ENCODE assay signal across 11 mouse cellular contexts in genomic region chr12:112595626-112596025, GRCm38 (mm10). TPM values are rescaled to one million over a fixed set of nuclear protein-coding genes. Genes with fewer than 3 reads are reported as not detected.
A peak's percentile ranks its signal among the peaks of the same experiment; 100 is the strongest.
DNase-seq lines count a peak whose midpoint lies in the region; ATAC-seq lines count a peak whose summit lies in the region.
"Had no signal": no experiment of that assay in that cellular context is flagged by ENCODE, and none has a peak within 500 bp of the region (broad histone marks: within the 10 kb centered on the region; RNA-seq: fewer than 3 reads in every experiment).

No protein-coding gene starts in this region.

- no peaks in the 10 kb centered on the region for H3K9me3 ChIP-seq in forebrain, embryonic 15.5 days
- H3K9me3 ChIP-seq in forebrain, embryonic 16.5 days (ENCODE audit: control insufficient read depth, low read length) = no peaks in the 10 kb centered on the region

- H3K4me3 ChIP-seq in forebrain, embryonic 15.5 days = no peak overlapping the region
- H3K4me3 ChIP-seq in forebrain, embryonic 16.5 days (replicated peaks; ENCODE audit: low read length) = no peak overlapping the region

- no peaks in the 10 kb centered on the region for H3K36me3 ChIP-seq in forebrain, embryonic 15.5 days
- H3K36me3 ChIP-seq in forebrain, embryonic 16.5 days (ENCODE audit: control insufficient read depth, insufficient read depth) = no peaks in the 10 kb centered on the region

- H3K27ac ChIP-seq in forebrain, embryonic 15.5 days (replicated peaks) = peak overlapping the region; percentile 39
- no peak overlapping the region for H3K27ac ChIP-seq in forebrain, embryonic 16.5 days (ENCODE audit: low read length)

- no peaks in the 10 kb centered on the region for H3K27me3 ChIP-seq in forebrain, embryonic 15.5 days
- no peaks in the 10 kb centered on the region for H3K27me3 ChIP-seq in forebrain, embryonic 16.5 days (replicated peaks; ENCODE audit: control insufficient read depth, insufficient read depth, low read length)
- H3K27me3 ChIP-seq: CH12.LX had no signal

- peak; percentile 72 for DNase-seq in urinary bladder, postnatal 14 days (ENCODE audit: low spot score)
- DNase-seq in urinary bladder, adult 2 months (ENCODE audit: low spot score) = no peak
- peak; percentile 44 to 76 for DNase-seq in heart, adult 18-20 months
- peak; percentile 55 to 72 for DNase-seq in urinary bladder, postnatal 36 days (ENCODE audit: low spot score in 2 of 2)
- DNase-seq in thymus, postnatal 10 days (ENCODE audit: low spot score in 2 of 2) = no peak
- DNase-seq: lung, adult 18-20 months; thymus, postnatal 36 days had no signal

- peaks cover 36% of the 10 kb centered on the region for H3K4me1 ChIP-seq in forebrain, embryonic 15.5 days
- H3K4me1 ChIP-seq in forebrain, embryonic 16.5 days (replicated peaks; ENCODE audit: control insufficient read depth, insufficient read depth, low read length) = peaks cover 27% of the 10 kb centered on the region

- no peak for ATAC-seq in forebrain, embryonic 15.5 days (replicated peaks)
- ATAC-seq in forebrain, embryonic 16.5 days = no peak
- no peak for ATAC-seq in granulocyte monocyte progenitor cell, adult 5-6 weeks (replicated peaks; ENCODE audit: poor library complexity, severe bottlenecking)

- no peak overlapping the region for H3K9ac ChIP-seq in forebrain, embryonic 15.5 days (replicated peaks)
- H3K9ac ChIP-seq in forebrain, embryonic 16.5 days (replicated peaks; ENCODE audit: low read depth, low read length) = no peak overlapping the region

- 69% methylated on average over 4 of the region's 4 CpGs for WGBS in forebrain, embryonic 15.5 days
- 72% methylated on average over 4 of the region's 4 CpGs for WGBS in forebrain, embryonic 16.5 days

- no peak overlapping the region for H3K4me2 ChIP-seq in forebrain, embryonic 15.5 days (replicated peaks)
- no peak overlapping the region for H3K4me2 ChIP-seq in forebrain, embryonic 16.5 days (ENCODE audit: low read length)

RNA-seq across cellular contexts. Expression of gene Inf2, which starts 7.0 kb away (rescaled TPM):
- 3.0 and 3.9 TPM in 2 replicates for polyA plus RNA-seq in forebrain, embryonic 15.5 days (2015; fragmentation: Nextera tagmentation; extraction: Ambion mirVana)
- 2.6 TPM in 2 replicates for polyA plus RNA-seq in forebrain, embryonic 16.5 days (2015; fragmentation: Nextera tagmentation; extraction: Ambion mirVana)
- 37.4 and 52.8 TPM in 2 replicates for polyA plus RNA-seq in urinary bladder, adult 2 months (2012; rRNA removed)
- 10 to 100 TPM; 11.9 to 17.2 TPM for total RNA-seq in heart, adult 18-20 months (2021)
- total RNA-seq in granulocyte monocyte progenitor cell, adult 5-6 weeks (2014; fragmentation: Nextera tagmentation) = 18.1 and 23.3 TPM in 2 replicates
- 3.6 and 7.8 TPM in 2 replicates for total RNA-seq in granulocyte monocyte progenitor cell, adult 5-6 weeks (2017)

RNA-seq across cellular contexts. Expression of gene Adssl1, which starts 24.2 kb away (rescaled TPM):
- polyA plus RNA-seq in forebrain, embryonic 15.5 days (2015; fragmentation: Nextera tagmentation; extraction: Ambion mirVana) = 2.0 and 2.2 TPM in 2 replicates
- 1.8 and 2.4 TPM in 2 replicates for polyA plus RNA-seq in forebrain, embryonic 16.5 days (2015; fragmentation: Nextera tagmentation; extraction: Ambion mirVana)
- polyA plus RNA-seq in urinary bladder, adult 2 months (2012; rRNA removed) = 19.5 and 26.9 TPM in 2 replicates
- 100 to 1,000 TPM; 192 to 206 TPM for total RNA-seq in heart, adult 18-20 months (2021)
- total RNA-seq in granulocyte monocyte progenitor cell, adult 5-6 weeks (2014; fragmentation: Nextera tagmentation) = 128 and 139 TPM in 2 replicates
- total RNA-seq in granulocyte monocyte progenitor cell, adult 5-6 weeks (2017) = 109 and 122 TPM in 2 replicates

RNA-seq across cellular contexts. Expression of gene Siva1, which starts 48.9 kb away (rescaled TPM):
- 77.2 and 91.2 TPM in 2 replicates for polyA plus RNA-seq in forebrain, embryonic 15.5 days (2015; fragmentation: Nextera tagmentation; extraction: Ambion mirVana)
- polyA plus RNA-seq in forebrain, embryonic 16.5 days (2015; fragmentation: Nextera tagmentation; extraction: Ambion mirVana) = 68.9 and 75.9 TPM in 2 replicates
- 62.6 and 71.8 TPM in 2 replicates for polyA plus RNA-seq in urinary bladder, adult 2 months (2012; rRNA removed)
- 10 to 100 TPM; 31.7 to 35.2 TPM for total RNA-seq in heart, adult 18-20 months (2021)
- 113 and 231 TPM in 2 replicates for total RNA-seq in granulocyte monocyte progenitor cell, adult 5-6 weeks (2014; fragmentation: Nextera tagmentation)
- 339 TPM in 2 replicates for total RNA-seq in granulocyte monocyte progenitor cell, adult 5-6 weeks (2017)

Comparison
In these comparisons a context has a peak if more than half of its experiments do, and no peak if none do; other contexts are left out.
1. DNase-seq: peak in urinary bladder, postnatal 14 days (single experiment), heart, adult 18-20 months (2 of 2) and urinary bladder, postnatal 36 days (2 of 2); none in urinary bladder, adult 2 months (single experiment) and thymus, postnatal 10 days (0 of 2).